Mouse (Mus musculus) lung, postnatal 0 days (tissue): ENCODE results near the gene Syn3. TPM values are rescaled to one million over a fixed set of nuclear protein-coding genes. Genes with fewer than 3 reads are reported as not detected.
"Not testable (repeated sequence)": the region's sequence is repeated elsewhere in the genome, so short reads cannot be mapped to it uniquely, and the experiment has no call there.

Source experiments
- ATAC-seq: fragments of 200-750 bp; cut with Nextera tagmentation; 2 replicates; pipeline ENCODE4 v1.8.0; 2017; ENCODE audit warnings: moderate library complexity
- DNase-seq: peaks from one replicate; pipeline ENCODE4 v3.0.0-alpha.2; 2016; ENCODE audit warnings: low spot score
- H3K27ac ChIP-seq: fragments of 300-500 bp; sonication (generic); 2 replicates; pipeline ENCODE4 v1.5.1; 2014; ENCODE audit warnings: antibody characterized with exemption, mild to moderate bottlenecking, low read length, mixed read lengths
- H3K27me3 ChIP-seq: fragments of 300-500 bp; sonication (generic); replicated peaks from 2 replicates; pipeline ENCODE4 v1.6.1; 2014; ENCODE audit warnings: low read length, mixed read lengths; ENCODE audit not compliant: insufficient read depth
- H3K36me3 ChIP-seq: fragments of 300-500 bp; sonication (generic); 2 replicates; pipeline ENCODE4 v1.6.1; 2014; ENCODE audit warnings: low read length, mixed read lengths; ENCODE audit not compliant: insufficient read depth
- H3K4me1 ChIP-seq: fragments of 300-500 bp; sonication (generic); 2 replicates; pipeline ENCODE4 v1.6.1; 2014; ENCODE audit warnings: antibody characterized with exemption, low read depth, low read length, mixed read lengths; ENCODE audit not compliant: insufficient read depth
- H3K4me2 ChIP-seq: fragments of 300-500 bp; sonication (generic); replicated peaks from 2 replicates; pipeline ENCODE4 v1.6.1; 2014; ENCODE audit warnings: low read depth, mild to moderate bottlenecking, low read length, moderate library complexity, mixed read lengths
- H3K4me3 ChIP-seq: fragments of 300-500 bp; sonication (generic); 2 replicates; pipeline ENCODE4 v1.5.1; 2014; ENCODE audit warnings: low read depth, low read length
- H3K9ac ChIP-seq: fragments of 300-500 bp; sonication (generic); replicated peaks from 2 replicates; pipeline ENCODE4 v1.6.1; 2014; ENCODE audit warnings: low read depth, mild to moderate bottlenecking
- H3K9me3 ChIP-seq: fragments of 300-500 bp; sonication (generic); 2 replicates; pipeline ENCODE4 v1.6.1; 2016; ENCODE audit warnings: low read length, mixed read lengths
- CTCF ChIP-seq: IDR thresholded peaks from 2 replicates; pipeline ENCODE4 v1.5.1; 2016; ENCODE audit warnings: antibody characterized with exemption, mild to moderate bottlenecking
- EP300 ChIP-seq: IDR thresholded peaks from 2 replicates; pipeline ENCODE4 v1.6.1; 2016; ENCODE audit warnings: antibody characterized with exemption, mild to moderate bottlenecking, control low read depth
- WGBS: fragments of 180-500 bp; shearing (Covaris S2); extraction: QIAGEN DNeasy Blood & Tissue Kit; methylation state at CpG from one replicate; pipeline ENCODE4 v1.1.7; 2014; 5-methylcytosine and 5-hydroxymethylcytosine counted together
- polyA plus RNA-seq: library from polyadenylated mRNA; unstranded; fragments of >200 nt; fragmentation: Nextera tagmentation; extraction: Ambion mirVana; gene quantifications from 2 replicates; pipeline ENCODE4 v1.2.1, GENCODE M21; 2015

The Syn3 gene
- polyA plus RNA-seq, 1 experiment from 2014 or later: 0.72 TPM

DNA sequence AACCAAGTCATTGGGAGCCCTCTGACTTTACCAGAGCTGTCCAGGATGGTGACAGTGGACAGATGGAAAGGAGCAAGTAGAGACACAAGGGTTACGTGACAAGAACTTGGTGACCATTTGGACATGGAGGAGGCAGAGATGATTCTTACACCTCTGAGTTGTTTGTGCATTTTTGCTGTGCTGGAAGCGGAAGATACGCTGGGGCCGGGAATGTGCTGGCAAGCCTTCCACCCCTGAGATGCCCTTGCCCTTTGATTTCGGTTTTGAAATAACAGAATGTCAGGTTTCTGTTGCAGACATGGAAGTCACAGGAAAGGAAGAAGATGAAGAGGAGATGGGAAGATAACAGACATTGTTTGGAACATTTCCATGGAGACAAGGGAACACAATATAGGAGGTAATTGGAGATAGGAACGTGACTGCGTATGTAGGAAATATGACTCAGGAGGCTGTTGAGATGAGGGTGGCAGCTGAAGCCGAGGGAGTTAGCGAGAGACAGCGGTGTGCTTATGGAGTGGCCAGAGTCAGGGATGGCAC, 366.2 kb downstream of the Syn3 start:
- H3K4me2 ChIP-seq: no peak overlapping the region
- H3K27me3 ChIP-seq: no peaks in the 10 kb centered on the region
- H3K9ac ChIP-seq: no peak overlapping the region
- 54% methylated on average over 10 of the region's 10 CpGs for WGBS
- peak; percentile 49 for ATAC-seq
- H3K27ac ChIP-seq: no peak overlapping the region
- H3K9me3 ChIP-seq: no peaks in the 10 kb centered on the region
- H3K4me3 ChIP-seq: no peak overlapping the region
- TF ChIP-seq EP300 (peak; percentile 65; the same call in 1 of the 2 replicates), CTCF (no peak)
- peak; percentile 36 for DNase-seq
- H3K36me3 ChIP-seq: no peaks in the 10 kb centered on the region
- H3K4me1 ChIP-seq: no peaks in the 10 kb centered on the region

DNA sequence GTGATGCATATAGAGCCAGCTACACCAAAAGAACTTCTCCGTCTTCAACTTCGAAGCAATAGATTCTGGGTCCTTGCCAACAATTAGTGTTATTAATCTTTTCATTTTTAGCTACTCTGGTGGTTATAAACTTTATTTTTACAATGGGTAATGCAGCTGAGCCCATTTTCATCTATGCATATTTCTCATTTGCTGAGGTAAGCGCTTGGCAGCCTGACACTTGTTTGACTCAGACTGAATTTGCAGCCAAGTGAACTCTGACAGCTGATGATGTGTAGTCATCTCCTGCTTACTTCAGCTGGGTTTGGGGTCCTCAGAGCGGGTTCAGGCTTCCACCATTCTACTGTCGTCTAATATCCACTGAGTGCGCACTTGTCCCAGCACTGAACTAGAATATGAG, 369.6 kb downstream of the Syn3 start:
- WGBS: 75% methylated on average over 6 of the region's 6 CpGs
- H3K27me3 ChIP-seq: no peaks in the 10 kb centered on the region
- H3K9ac ChIP-seq: no peak overlapping the region
- H3K36me3 ChIP-seq: no peaks in the 10 kb centered on the region
- TF ChIP-seq CTCF (no peak), EP300 (no peak)
- no peak overlapping the region for H3K27ac ChIP-seq
- no peak for ATAC-seq
- peak; percentile 5 for DNase-seq
- H3K9me3 ChIP-seq: no peaks in the 10 kb centered on the region
- no peak overlapping the region for H3K4me3 ChIP-seq
- no peaks in the 10 kb centered on the region for H3K4me1 ChIP-seq
- H3K4me2 ChIP-seq: no peak overlapping the region

DNA sequence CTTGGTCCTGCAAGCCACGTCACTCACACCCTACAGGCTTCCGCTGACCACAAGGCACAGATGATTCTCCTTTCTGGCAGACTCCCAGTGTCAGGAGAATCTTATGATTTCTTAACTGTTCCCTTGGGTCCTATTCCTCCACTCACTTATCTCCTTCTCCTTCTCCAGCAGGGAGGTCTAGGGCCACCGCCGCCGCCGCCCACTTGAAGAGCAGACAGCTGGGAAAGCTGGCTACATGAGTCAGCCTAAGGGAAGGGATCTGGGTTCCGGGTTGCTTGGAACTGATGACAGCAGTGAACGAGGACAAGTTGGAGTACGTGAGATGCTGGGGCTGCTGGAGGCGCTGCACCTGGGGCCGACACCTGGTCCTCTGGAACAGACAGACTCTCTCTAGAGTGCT, 372.2 kb downstream of the Syn3 start:
- H3K27me3 ChIP-seq: no peaks in the 10 kb centered on the region
- no peaks in the 10 kb centered on the region for H3K9me3 ChIP-seq
- H3K4me1 ChIP-seq: no peaks in the 10 kb centered on the region
- H3K36me3 ChIP-seq: no peaks in the 10 kb centered on the region
- H3K9ac ChIP-seq: no peak overlapping the region
- H3K27ac ChIP-seq: no peak overlapping the region
- WGBS: 70% methylated on average over 11 of the region's 11 CpGs
- ATAC-seq (peak; percentile 54), DNase-seq (peak; percentile 39)
- H3K4me3 ChIP-seq: no peak overlapping the region
- no peak for TF ChIP-seq CTCF
- TF ChIP-seq EP300: no peak
- no peak overlapping the region for H3K4me2 ChIP-seq

GRCm38 (mm10) chr10:86125421-86125820, 373.3 kb downstream of the Syn3 start:
- no peak for DNase-seq
- no peak overlapping the region for H3K9ac ChIP-seq
- H3K27me3 ChIP-seq: no peaks in the 10 kb centered on the region
- no peaks in the 10 kb centered on the region for H3K9me3 ChIP-seq
- no peak for ATAC-seq
- 91% methylated on average over 2 of the region's 2 CpGs for WGBS
- TF ChIP-seq EP300 (no peak), CTCF (no peak)
- no peaks in the 10 kb centered on the region for H3K4me1 ChIP-seq
- H3K27ac ChIP-seq: no peak overlapping the region
- H3K4me3 ChIP-seq: no peak overlapping the region
- no peaks in the 10 kb centered on the region for H3K36me3 ChIP-seq
- no peak overlapping the region for H3K4me2 ChIP-seq

DNA sequence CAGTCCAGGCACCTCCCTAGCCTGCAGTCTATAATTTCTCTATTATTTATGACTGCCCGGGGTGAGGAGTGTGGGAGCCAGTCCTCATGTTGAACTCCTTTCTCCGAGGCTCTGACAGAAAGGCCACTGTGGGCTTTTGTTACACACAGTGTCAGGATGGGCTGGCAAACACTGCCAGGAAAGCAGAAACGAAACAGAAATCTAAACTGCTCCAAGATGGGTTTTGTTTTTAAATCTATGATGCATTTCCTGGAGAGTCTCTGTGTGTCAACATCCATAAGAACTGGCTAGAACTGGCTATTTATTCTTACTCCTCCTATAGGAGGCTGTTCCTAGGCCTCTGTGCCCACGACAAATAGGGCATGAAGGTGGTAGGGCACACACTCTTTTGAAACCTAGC, 374.6 kb downstream of the Syn3 start:
- H3K4me3 ChIP-seq: no peak overlapping the region
- DNase-seq (peak; percentile 70), ATAC-seq (peak; percentile 82)
- no peaks in the 10 kb centered on the region for H3K9me3 ChIP-seq
- TF ChIP-seq EP300 (peak; percentile 54; the same call in 1 of the 2 replicates), CTCF (no peak)
- WGBS: 45% methylated on average over 4 of the region's 4 CpGs
- H3K36me3 ChIP-seq: no peaks in the 10 kb centered on the region
- peak overlapping the region; percentile 76 for H3K27ac ChIP-seq
- H3K4me2 ChIP-seq: no peak overlapping the region
- H3K9ac ChIP-seq: no peak overlapping the region
- H3K4me1 ChIP-seq: no peaks in the 10 kb centered on the region
- H3K27me3 ChIP-seq: no peaks in the 10 kb centered on the region

DNA sequence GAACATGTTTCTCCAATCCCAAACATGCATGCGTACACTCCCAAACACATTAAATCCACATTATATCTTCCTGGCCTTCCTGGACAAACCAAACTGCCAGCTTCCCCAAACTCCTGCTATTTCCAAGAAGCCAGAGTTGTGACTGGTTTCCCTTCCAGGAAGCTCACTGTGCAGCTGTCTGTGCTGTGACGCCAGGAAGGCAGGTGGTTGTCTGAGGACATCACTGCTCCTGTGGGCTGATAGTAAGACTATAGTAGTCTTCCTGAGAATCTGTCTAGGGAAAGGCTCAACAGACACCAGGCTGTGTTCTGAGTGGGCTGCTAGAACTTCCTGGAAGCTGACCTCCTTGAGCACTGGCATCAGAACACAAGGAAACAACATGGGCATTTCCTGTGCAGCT, 375.5 kb downstream of the Syn3 start:
- DNase-seq (peak; percentile 11), ATAC-seq (peak; percentile 66)
- Histone ChIP-seq H3K36me3 (no peaks in the 10 kb centered on the region), H3K4me3 (no peak overlapping the region), H3K27ac (peak overlapping the region; percentile 20; the same call in 1 of the 2 replicates), H3K4me1 (no peaks in the 10 kb centered on the region), H3K9ac (no peak overlapping the region), H3K4me2 (no peak overlapping the region), H3K27me3 (no peaks in the 10 kb centered on the region), H3K9me3 (no peaks in the 10 kb centered on the region)
- peak; percentile 37; the same call in 1 of the 2 replicates for TF ChIP-seq EP300
- TF ChIP-seq CTCF: no peak
- WGBS: 60% methylated on average over 2 of the region's 2 CpGs

- H3K27me3 ChIP-seq, H3K4me2 ChIP-seq, H3K4me3 ChIP-seq, DNase-seq, H3K36me3 ChIP-seq, H3K4me1 ChIP-seq, H3K9me3 ChIP-seq, ATAC-seq, H3K27ac ChIP-seq, H3K9ac ChIP-seq: not testable (repeated sequence)
- 96% methylated on average over 10 of the region's 10 CpGs for WGBS
These were observed 376.2 kb downstream of the Syn3 start for GRCm38 (mm10) chr10:86122456-86122855.
